Mouse (Mus musculus) spleen, postnatal 36 days (tissue): ENCODE data around the gene Soga1.
A peak's percentile ranks its signal among the peaks of the same experiment; 100 is the strongest.

ENCODE experiments used
- DNase-seq, 2 experiments: peaks; one replicate each; pipeline ENCODE4 v3.0.0; 2022; ENCODE audit warnings: low spot score in 2 of 2, mixed read lengths in 1 of 2

Gene Soga1

GRCm38 (mm10) chr2:157078793-157079700, at the start of gene Soga1:
TSS of gene Soga1 (minus strand) at chr2:157079254.
- DNase-seq, result peak; percentile 41 to 58

GRCm38 (mm10) chr2:157128072-157128471, 49.0 kb upstream of the Soga1 start:
- peak in 1 of 2 experiments; percentile 26 for DNase-seq

GRCm38 (mm10) chr2:157127370-157127769, 48.3 kb upstream of the Soga1 start:
- no peak for DNase-seq

GRCm38 (mm10) chr2:157125246-157125645, 46.2 kb upstream of the Soga1 start:
- no peak for DNase-seq

- peak in 1 of 2 experiments; percentile 31 for DNase-seq
Measured at GRCm38 (mm10) chr2:157121766-157122165, 42.7 kb upstream of the Soga1 start.

- no peak for DNase-seq
Measured at GRCm38 (mm10) chr2:157119075-157119474, 40.0 kb upstream of the Soga1 start.

GRCm38 (mm10) chr2:157118556-157118955, 39.5 kb upstream of the Soga1 start:
- DNase-seq, result no peak

- no peak for DNase-seq
Measured at GRCm38 (mm10) chr2:157116964-157117363, 37.9 kb upstream of the Soga1 start.

- DNase-seq, result no peak
Measured at GRCm38 (mm10) chr2:157108236-157108635, 29.2 kb upstream of the Soga1 start.

GRCm38 (mm10) chr2:157104454-157104853, 25.4 kb upstream of the Soga1 start:
- DNase-seq, result no peak

GRCm38 (mm10) chr2:157102256-157102655, 23.2 kb upstream of the Soga1 start:
- no peak for DNase-seq

GRCm38 (mm10) chr2:157101650-157102049, 22.6 kb upstream of the Soga1 start:
- DNase-seq, result no peak

GRCm38 (mm10) chr2:157100319-157100605, 21.2 kb upstream of the Soga1 start:
- DNase-seq, result no peak

- no peak for DNase-seq
Measured at GRCm38 (mm10) chr2:157099532-157100318, 20.7 kb upstream of the Soga1 start.

- peak; percentile 25 to 35 for DNase-seq
Measured at GRCm38 (mm10) chr2:157095005-157095755, 16.1 kb upstream of the Soga1 start.

GRCm38 (mm10) chr2:157092024-157092423, 13.0 kb upstream of the Soga1 start:
- DNase-seq, result no peak

GRCm38 (mm10) chr2:157087536-157088317, 8.7 kb upstream of the Soga1 start:
- no peak for DNase-seq

- no peak for DNase-seq
Measured at GRCm38 (mm10) chr2:157086796-157087195, 7.7 kb upstream of the Soga1 start, which contains the start of gene Tldc2. TSS of gene Tldc2 (plus strand) at chr2:157087055.

- no peak for DNase-seq
Measured at GRCm38 (mm10) chr2:157084831-157085585, 6.0 kb upstream of the Soga1 start.

GRCm38 (mm10) chr2:157081960-157082359, 2.9 kb upstream of the Soga1 start:
- no peak for DNase-seq
